Mouse (Mus musculus): ENCODE measurements at regions not wholly inside any gene's neighbourhood (a gene's known extent, or its start where the extent isn't known, plus 50 kb on each side); places are given as distances from the start of the nearest gene placed in this dataset.

DNA sequence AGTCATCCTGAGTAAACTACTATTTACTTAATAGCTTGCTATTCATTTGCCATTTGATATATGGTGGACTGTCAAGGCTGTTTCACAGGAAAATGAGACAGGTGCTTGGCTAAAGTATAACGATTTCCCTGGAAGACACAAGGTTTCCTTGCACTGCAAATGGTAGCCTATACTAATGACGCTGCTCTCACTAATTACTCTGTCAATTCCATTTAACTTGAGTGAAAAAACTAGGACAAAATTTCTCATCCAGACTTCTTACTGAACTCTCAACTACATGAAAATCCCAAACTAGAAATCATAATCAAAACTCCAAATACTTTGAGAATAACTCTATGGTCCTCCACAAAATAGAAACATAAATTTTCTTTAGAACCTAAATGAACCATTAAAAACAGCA lies 609.5 kb downstream of the Rapgef2 start:
- Histone ChIP-seq H3K9me3 (no peaks in the 10 kb centered on the region), H3K36me3 (replicated peaks) (no peaks in the 10 kb centered on the region), H3K4me1 (no peaks in the 10 kb centered on the region), H3K27me3 (ENCODE audit: poor library complexity, severe bottlenecking) (no peaks in the 10 kb centered on the region), H3K27ac (no peak overlapping the region), H3K4me3 (no peak overlapping the region)
- DNase-seq (ENCODE audit: extremely low spot score, low spot score): no peak
- WGBS: 88% methylated on average over 2 of the region's 2 CpGs

- no peak overlapping the region for H3K4me3 ChIP-seq
- no peaks in the 10 kb centered on the region for H3K4me1 ChIP-seq
- no peaks in the 10 kb centered on the region for H3K36me3 ChIP-seq (replicated peaks)
- no peaks in the 10 kb centered on the region for H3K9me3 ChIP-seq
- no peak for DNase-seq (ENCODE audit: extremely low spot score, low spot score)
- H3K27ac ChIP-seq: no peak overlapping the region
- WGBS: 93% methylated on average over 5 of the region's 5 CpGs
- H3K27me3 ChIP-seq (ENCODE audit: poor library complexity, severe bottlenecking): no peaks in the 10 kb centered on the region
Observed at GRCm38 (mm10) chr3:78674529-78675187, 611.7 kb downstream of the Rapgef2 start.

- Histone ChIP-seq H3K4me3 (no peak overlapping the region), H3K27ac (no peak overlapping the region), H3K36me3 (replicated peaks) (no peaks in the 10 kb centered on the region), H3K27me3 (ENCODE audit: poor library complexity, severe bottlenecking) (no peaks in the 10 kb centered on the region), H3K9me3 (no peaks in the 10 kb centered on the region), H3K4me1 (no peaks in the 10 kb centered on the region)
- no peak for DNase-seq (ENCODE audit: extremely low spot score, low spot score)
Observed at GRCm38 (mm10) chr3:78668050-78668449, 618.3 kb downstream of the Rapgef2 start.

GRCm38 (mm10) chr3:78667374-78668023 lies 618.8 kb downstream of the Rapgef2 start:
- Histone ChIP-seq H3K9me3 (no peaks in the 10 kb centered on the region), H3K27me3 (ENCODE audit: poor library complexity, severe bottlenecking) (no peaks in the 10 kb centered on the region)

GRCm38 (mm10) chr3:78648115-78648514 lies 638.2 kb downstream of the Rapgef2 start:
- Histone ChIP-seq H3K4me3 (no peak overlapping the region), H3K27ac (no peak overlapping the region), H3K9me3 (no peaks in the 10 kb centered on the region), H3K36me3 (replicated peaks) (no peaks in the 10 kb centered on the region), H3K27me3 (ENCODE audit: poor library complexity, severe bottlenecking) (no peaks in the 10 kb centered on the region), H3K4me1 (no peaks in the 10 kb centered on the region)
- 92% methylated on average over 2 of the region's 2 CpGs for WGBS
- no peak for DNase-seq (ENCODE audit: extremely low spot score, low spot score)

More at GRCm38 (mm10) chr3:78667374-78668023, 618.8 kb downstream of the Rapgef2 start:
- DNase-seq (ENCODE audit: extremely low spot score, low spot score): no peak
- 81% methylated on average over 4 of the region's 4 CpGs for WGBS
- Histone ChIP-seq H3K27ac (no peak overlapping the region), H3K4me1 (no peaks in the 10 kb centered on the region), H3K36me3 (replicated peaks) (no peaks in the 10 kb centered on the region), H3K4me3 (no peak overlapping the region)

- no peak overlapping the region for H3K27ac ChIP-seq
- no peak for DNase-seq (ENCODE audit: extremely low spot score, low spot score)
- 77% methylated on average over 4 of the region's 4 CpGs for WGBS
- H3K9me3 ChIP-seq: peaks cover 16% of the 10 kb centered on the region; the same call in 1 of the 2 replicates
- H3K4me3 ChIP-seq: no peak overlapping the region
- no peaks in the 10 kb centered on the region for H3K4me1 ChIP-seq
- no peaks in the 10 kb centered on the region for H3K27me3 ChIP-seq (ENCODE audit: poor library complexity, severe bottlenecking)
- H3K36me3 ChIP-seq (replicated peaks): no peaks in the 10 kb centered on the region
Observed at GRCm38 (mm10) chr3:78635386-78635785, 650.9 kb downstream of the Rapgef2 start.

DNA sequence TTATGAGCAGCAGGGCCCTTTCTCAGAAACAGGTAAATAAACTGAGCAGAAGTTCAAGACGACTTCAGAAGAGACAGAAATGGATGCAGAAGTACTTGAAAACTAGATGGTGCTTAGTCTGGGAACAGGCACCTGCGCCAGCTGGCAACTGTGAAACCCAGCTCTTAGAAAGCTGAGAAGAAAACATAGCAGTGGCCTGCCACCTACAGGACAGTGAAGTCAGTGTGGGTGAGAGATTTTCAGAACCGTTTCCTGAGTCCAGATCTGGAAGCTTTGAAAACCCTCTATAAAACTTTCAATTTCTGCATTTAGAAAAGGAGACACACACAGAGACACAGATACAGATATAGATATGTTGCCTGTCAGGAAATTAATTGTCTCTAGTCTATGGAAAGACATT lies 667.4 kb downstream of the Rapgef2 start:
- Histone ChIP-seq H3K4me1 (no peaks in the 10 kb centered on the region), H3K27me3 (ENCODE audit: poor library complexity, severe bottlenecking) (no peaks in the 10 kb centered on the region), H3K4me3 (no peak overlapping the region), H3K9me3 (no peaks in the 10 kb centered on the region), H3K27ac (no peak overlapping the region), H3K36me3 (replicated peaks) (no peaks in the 10 kb centered on the region)
- WGBS: 52% methylated on average over 3 of the region's 3 CpGs
- no peak for DNase-seq (ENCODE audit: extremely low spot score, low spot score)

DNA sequence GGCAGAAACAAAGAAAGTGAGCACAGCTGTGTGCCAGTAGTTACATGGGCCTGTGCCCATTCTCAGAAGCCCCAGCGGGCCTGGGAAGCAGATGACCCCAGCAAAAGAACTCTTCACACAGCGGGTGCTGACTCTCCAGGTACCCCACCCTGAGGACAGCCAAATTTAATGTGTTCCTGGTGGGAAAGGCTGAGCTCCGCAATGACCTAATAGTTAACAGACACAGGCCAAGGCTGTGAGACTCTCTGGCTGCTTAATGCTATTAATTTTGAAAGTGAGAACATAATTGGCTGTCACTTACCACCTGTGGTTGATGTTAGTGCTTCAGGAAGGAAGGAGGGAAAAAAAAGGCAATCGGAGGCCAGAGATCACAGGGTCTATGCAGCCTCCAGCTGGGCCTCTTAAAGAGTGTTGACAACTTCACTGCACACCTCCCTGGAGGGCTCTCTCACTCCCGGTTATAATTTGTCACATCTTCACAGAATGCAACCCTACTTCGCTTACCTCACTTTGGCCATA lies 691.5 kb downstream of the Rapgef2 start:
- no peaks in the 10 kb centered on the region for H3K27me3 ChIP-seq (ENCODE audit: poor library complexity, severe bottlenecking)
- DNase-seq (ENCODE audit: extremely low spot score, low spot score): peak; percentile 21
- no peaks in the 10 kb centered on the region for H3K9me3 ChIP-seq
- 28% methylated on average over 6 of the region's 6 CpGs for WGBS
- peaks cover 12% of the 10 kb centered on the region for H3K4me1 ChIP-seq
- no peak overlapping the region for H3K27ac ChIP-seq
- no peak overlapping the region for H3K4me3 ChIP-seq
- H3K36me3 ChIP-seq (replicated peaks): no peaks in the 10 kb centered on the region

DNA sequence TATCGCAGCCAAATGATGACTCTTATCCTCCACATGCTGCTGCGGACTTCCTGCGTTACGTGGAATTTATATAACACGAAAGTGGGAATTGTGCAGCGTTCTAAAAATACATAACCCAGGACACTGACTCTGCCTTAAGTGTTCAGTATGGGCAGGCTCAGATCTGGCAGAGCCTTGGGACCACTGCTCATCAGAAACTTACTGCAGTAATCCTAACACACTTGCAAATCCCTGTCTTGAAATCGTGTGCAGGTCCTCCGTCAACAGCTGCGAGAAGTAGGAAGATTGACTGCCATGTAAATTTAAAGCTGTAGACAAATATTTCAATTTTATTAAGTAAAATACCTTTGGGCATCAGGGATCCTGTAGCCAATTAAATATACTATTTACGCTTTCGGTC lies 692.0 kb downstream of the Rapgef2 start:
- no peak for DNase-seq (ENCODE audit: extremely low spot score, low spot score)
- no peak overlapping the region for H3K4me3 ChIP-seq
- no peaks in the 10 kb centered on the region for H3K36me3 ChIP-seq (replicated peaks)
- no peak overlapping the region for H3K27ac ChIP-seq
- 74% methylated on average over 11 of the region's 11 CpGs for WGBS
- peaks cover 12% of the 10 kb centered on the region for H3K4me1 ChIP-seq
- no peaks in the 10 kb centered on the region for H3K9me3 ChIP-seq
- no peaks in the 10 kb centered on the region for H3K27me3 ChIP-seq (ENCODE audit: poor library complexity, severe bottlenecking)

DNA sequence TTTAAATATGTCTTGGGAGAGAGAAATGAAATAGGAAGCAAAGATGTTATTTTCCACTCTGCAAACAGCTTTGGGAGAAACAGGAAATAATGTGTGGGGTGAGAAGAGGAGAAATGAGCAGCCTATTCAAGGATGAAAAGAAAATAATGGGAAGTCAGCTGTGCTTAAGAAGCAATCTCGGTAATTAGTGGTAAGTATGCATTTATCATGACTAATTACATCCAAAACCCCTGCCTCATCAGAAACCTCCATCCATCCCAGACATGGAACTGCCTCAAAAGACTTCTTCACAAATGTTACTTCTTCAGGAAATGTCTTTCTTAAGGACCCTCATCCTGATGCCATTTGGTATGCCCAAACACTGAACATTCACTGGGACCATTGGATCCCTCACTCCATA lies 699.7 kb downstream of the Rapgef2 start:
- Histone ChIP-seq H3K9me3 (no peaks in the 10 kb centered on the region), H3K4me3 (no peak overlapping the region), H3K4me1 (peaks cover 9% of the 10 kb centered on the region), H3K27me3 (ENCODE audit: poor library complexity, severe bottlenecking) (no peaks in the 10 kb centered on the region), H3K36me3 (replicated peaks) (no peaks in the 10 kb centered on the region), H3K27ac (no peak overlapping the region)
- 91% methylated on average over 1 of the region's 1 CpGs for WGBS
- no peak for DNase-seq (ENCODE audit: extremely low spot score, low spot score)

DNA sequence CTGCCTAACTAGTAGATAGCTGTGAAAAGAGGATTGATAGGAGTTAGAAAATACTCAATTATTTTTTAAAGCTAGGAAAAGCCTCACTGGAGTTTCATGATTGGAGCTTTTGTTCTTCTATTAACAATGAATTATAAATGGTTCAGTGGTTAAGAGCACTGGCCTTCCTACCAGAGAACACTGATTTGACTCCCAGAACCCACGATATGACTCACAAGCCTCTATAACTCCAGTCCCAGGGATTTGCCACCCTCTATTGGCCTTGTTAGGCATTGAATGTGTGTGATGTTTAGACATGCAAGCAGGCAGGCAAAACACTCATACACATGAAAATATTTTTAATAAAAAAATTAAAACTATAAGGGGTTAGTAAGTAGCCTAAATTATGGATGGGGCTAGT lies 704.4 kb downstream of the Rapgef2 start:
- H3K27me3 ChIP-seq (ENCODE audit: poor library complexity, severe bottlenecking): no peaks in the 10 kb centered on the region
- H3K27ac ChIP-seq: no peak overlapping the region
- no peaks in the 10 kb centered on the region for H3K36me3 ChIP-seq (replicated peaks)
- H3K4me1 ChIP-seq: peaks cover 14% of the 10 kb centered on the region
- H3K9me3 ChIP-seq: no peaks in the 10 kb centered on the region
- no peak overlapping the region for H3K4me3 ChIP-seq
- WGBS: 32% methylated on average over 1 of the region's 1 CpGs
- no peak for DNase-seq (ENCODE audit: extremely low spot score, low spot score)

GRCm38 (mm10) chr3:78581100-78581499 lies 705.2 kb downstream of the Rapgef2 start:
- Histone ChIP-seq H3K36me3 (replicated peaks) (no peaks in the 10 kb centered on the region), H3K4me1 (peaks cover 14% of the 10 kb centered on the region), H3K27me3 (ENCODE audit: poor library complexity, severe bottlenecking) (no peaks in the 10 kb centered on the region), H3K4me3 (no peak overlapping the region), H3K27ac (no peak overlapping the region), H3K9me3 (no peaks in the 10 kb centered on the region)
- 80% methylated on average over 3 of the region's 3 CpGs for WGBS
- no peak for DNase-seq (ENCODE audit: extremely low spot score, low spot score)

DNA sequence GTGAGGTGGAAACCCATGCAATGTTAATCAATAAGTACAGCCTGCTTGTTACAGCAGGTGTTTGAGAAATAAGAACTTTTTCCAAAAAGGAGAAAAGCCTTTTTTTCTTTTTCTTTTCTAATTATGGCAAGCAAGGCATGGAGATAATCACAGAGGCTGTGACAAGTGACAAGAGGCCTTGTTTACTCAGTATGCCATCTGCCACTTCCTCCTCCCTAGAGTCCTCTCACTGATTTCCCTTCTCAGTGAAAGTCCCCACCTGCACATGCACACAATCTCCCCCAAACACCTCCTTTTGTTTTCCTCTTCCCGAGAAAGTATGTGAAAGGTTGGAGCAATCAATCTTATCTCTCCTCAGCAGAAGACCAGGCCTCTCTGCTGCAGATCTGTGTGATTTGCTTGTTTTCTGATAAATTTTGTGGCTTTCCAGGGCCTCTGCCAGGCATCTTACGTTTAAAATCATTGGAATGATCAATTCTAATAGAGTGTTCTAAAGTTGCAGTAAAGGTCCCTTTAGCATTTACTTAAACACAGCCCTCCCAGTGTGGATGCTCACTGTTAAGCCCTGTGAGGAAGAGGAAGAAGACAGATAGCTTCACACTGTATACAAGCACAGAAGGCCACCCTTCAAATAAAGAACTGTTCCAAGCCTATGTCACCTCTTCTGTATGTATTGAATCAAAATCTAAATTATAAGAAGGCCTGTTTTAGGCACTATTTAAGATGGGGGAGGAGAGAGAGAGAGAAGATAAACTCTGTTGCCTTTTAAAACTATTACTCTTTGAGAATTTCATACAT lies 710.5 kb downstream of the Rapgef2 start:
- DNase-seq (ENCODE audit: extremely low spot score, low spot score): no peak
- no peak overlapping the region for H3K27ac ChIP-seq
- H3K4me3 ChIP-seq: no peak overlapping the region
- H3K9me3 ChIP-seq: no peaks in the 10 kb centered on the region
- H3K4me1 ChIP-seq: peaks cover 3% of the 10 kb centered on the region; the same call in 1 of the 2 replicates
- 50% methylated on average over 2 of the region's 2 CpGs for WGBS
- no peaks in the 10 kb centered on the region for H3K27me3 ChIP-seq (ENCODE audit: poor library complexity, severe bottlenecking)
- H3K36me3 ChIP-seq (replicated peaks): no peaks in the 10 kb centered on the region
